17 mouse cellular contexts compared by ENCODE assay signal in the genomic region with DNA sequence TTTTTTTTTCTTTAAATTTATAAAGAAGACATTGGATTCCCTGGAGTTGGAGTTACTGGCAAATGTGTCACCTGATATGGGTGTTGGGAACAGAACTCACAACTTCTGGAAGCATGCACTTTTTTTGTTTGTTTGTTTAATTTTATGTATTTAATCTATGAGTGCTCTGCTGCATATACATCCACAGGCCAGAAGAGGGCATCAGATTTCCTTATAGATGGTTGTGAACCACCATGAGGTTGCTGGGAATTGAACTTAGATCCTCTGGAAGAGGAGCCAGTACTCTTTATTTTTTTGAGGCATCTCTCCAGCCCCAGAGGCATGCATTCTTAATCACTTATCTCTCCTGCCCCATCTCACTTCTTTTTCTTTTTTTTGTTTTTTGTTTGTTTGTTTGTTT. TPM values are rescaled to one million over a fixed set of nuclear protein-coding genes. Genes with fewer than 3 reads are reported as not detected.
DNase-seq lines count a peak whose midpoint lies in the region; ATAC-seq and TF ChIP-seq lines count a peak whose summit lies in the region.
"Had no signal": no experiment of that assay in that cellular context is flagged by ENCODE, and none has a peak within 500 bp of the region (broad histone marks: within the 10 kb centered on the region; RNA-seq: fewer than 3 reads in every experiment).

No protein-coding gene starts in this region.

- no peaks in the 10 kb centered on the region for H3K9me3 ChIP-seq in lung, embryonic 14.5 days (ENCODE audit: low read depth, low read length)
- no peaks in the 10 kb centered on the region for H3K9me3 ChIP-seq in E14TG2a.4 (ENCODE audit: low read length)
- H3K9me3 ChIP-seq: embryonic facial prominence, embryonic 13.5 days; hindbrain, embryonic 12.5 days; intestine, embryonic 15.5 days; limb, embryonic 13.5 days; liver, embryonic 15.5 days; midbrain, embryonic 12.5 days had no signal

- H3K27ac ChIP-seq in gastrocnemius, adult 2 months, result no peak overlapping the region
- no peak overlapping the region for H3K27ac ChIP-seq in lung, embryonic 14.5 days (ENCODE audit: low read depth)
- H3K27ac ChIP-seq: embryonic facial prominence, embryonic 13.5 days; hindbrain, embryonic 12.5 days; intestine, embryonic 15.5 days; limb, embryonic 13.5 days; liver, embryonic 15.5 days; midbrain, embryonic 12.5 days had no signal

- no peaks in the 10 kb centered on the region for H3K27me3 ChIP-seq in lung, embryonic 14.5 days (ENCODE audit: insufficient read depth, low read length)
- no peaks in the 10 kb centered on the region for H3K27me3 ChIP-seq in E14TG2a.4 (ENCODE audit: insufficient read depth, low read length)
- H3K27me3 ChIP-seq: embryonic facial prominence, embryonic 13.5 days; hindbrain, embryonic 12.5 days; intestine, embryonic 15.5 days; limb, embryonic 13.5 days; liver, embryonic 15.5 days; midbrain, embryonic 12.5 days had no signal

- peaks cover 50% of the 10 kb centered on the region for H3K36me3 ChIP-seq in lung, embryonic 14.5 days (ENCODE audit: insufficient read depth)
- H3K36me3 ChIP-seq in E14TG2a.4 (ENCODE audit: insufficient read depth, low read length), result peaks cover 61% of the 10 kb centered on the region

- intact Hi-C loops in gastrocnemius, adult 2 months (cut with DNase I), result loop anchor here (10.0 kb wide), 1 partner anchor 277 kb away; a partner anchor contains a TSS
- intact Hi-C loops in gastrocnemius, postnatal 14 days (cut with DNase I; ENCODE audit: low total_unique reads), result no loop called here

- H3K9ac ChIP-seq in lung, embryonic 14.5 days, result no peak overlapping the region
- H3K9ac ChIP-seq: embryonic facial prominence, embryonic 13.5 days; hindbrain, embryonic 12.5 days; intestine, embryonic 15.5 days; limb, embryonic 13.5 days; liver, embryonic 15.5 days; midbrain, embryonic 12.5 days had no signal

- H3K4me1 ChIP-seq in lung, embryonic 14.5 days (ENCODE audit: insufficient read depth), result no peaks in the 10 kb centered on the region
- peaks cover 13% of the 10 kb centered on the region for H3K4me1 ChIP-seq in E14TG2a.4 (replicated peaks; ENCODE audit: low read depth, low read length)

- DNase-seq in gastrocnemius, adult 2 months, result no peak
- DNase-seq in gastrocnemius, postnatal 14 days, result no peak
- DNase-seq in lung, embryonic 14.5 days, result peak; percentile 18
- no peak for DNase-seq in lung, postnatal 14 days
- peak; percentile 45 for DNase-seq in induced T-regulatory cell, adult 2 months (ENCODE audit: low read depth)
- no peak for DNase-seq in adrenal gland, adult 18-20 months (ENCODE audit: low spot score in 2 of 2)
- DNase-seq: cerebellum, postnatal 14 days; kidney, postnatal 10 days; lung, postnatal 4 days had no signal

- ATAC-seq in lung, embryonic 14.5 days (ENCODE audit: insufficient read depth), result no peak
- ATAC-seq: forebrain, embryonic 16.5 days; intestine, embryonic 15.5 days had no signal

- H3K4me2 ChIP-seq in lung, embryonic 14.5 days, result no peak overlapping the region
- H3K4me2 ChIP-seq: embryonic facial prominence, embryonic 13.5 days; hindbrain, embryonic 12.5 days; intestine, embryonic 15.5 days; limb, embryonic 13.5 days; liver, embryonic 15.5 days; midbrain, embryonic 12.5 days had no signal

- TF ChIP-seq CTCF in gastrocnemius, adult 2 months (IDR thresholded peaks at IDR 0.05), result peak; percentile 11; the same call in 1 of the 2 replicates
- no peak; the same call in 1 of the 2 replicates for TF ChIP-seq CTCF in lung, embryonic 14.5 days (IDR thresholded peaks at IDR 0.05; ENCODE audit: low read depth)
- 0 out of 2 replicates have a peak, but pooled peaks have one; percentile 6 for TF ChIP-seq CTCF in E14TG2a.4 (conservative IDR thresholded peaks at IDR 0.05; ENCODE audit: low read length)

- H3K4me3 ChIP-seq in gastrocnemius, adult 2 months, result no peak overlapping the region
- H3K4me3 ChIP-seq in lung, embryonic 14.5 days (ENCODE audit: low read depth, low read length), result no peak overlapping the region
- H3K4me3 ChIP-seq in E14TG2a.4 (replicated peaks; ENCODE audit: low read length), result no peak overlapping the region
- H3K4me3 ChIP-seq: embryonic facial prominence, embryonic 13.5 days; hindbrain, embryonic 12.5 days; intestine, embryonic 15.5 days; limb, embryonic 13.5 days; liver, embryonic 15.5 days; midbrain, embryonic 12.5 days had no signal

RNA-seq across cellular contexts. Expression of a gene that starts 4.9 kb away (rescaled TPM):
- under 1 TPM; 0.77 to 0.78 TPM for total RNA-seq in gastrocnemius, adult 2 months (2021)
- 1 to 10 TPM in 1 of 2 experiments, under 1 TPM in 1; 1.00 to 1.4 TPM for total RNA-seq in gastrocnemius, postnatal 14 days (2021)
- 12.3 and 14.0 TPM in 2 replicates for polyA plus RNA-seq in lung, embryonic 14.5 days (2014; fragmentation: Nextera tagmentation; extraction: Ambion mirVana)
- total RNA-seq in adrenal gland, adult 18-20 months (2021), result under 1 TPM; 0.70 to 0.80 TPM

RNA-seq across cellular contexts. Expression of a gene that starts 5.1 kb away (rescaled TPM):
- total RNA-seq in gastrocnemius, adult 2 months (2021), result 10 to 100 TPM in 1 of 2 experiments, 1 to 10 TPM in 1; 7.5 to 12.9 TPM
- 10 to 100 TPM; 10.8 to 12.3 TPM for total RNA-seq in gastrocnemius, postnatal 14 days (2021)
- polyA plus RNA-seq in lung, embryonic 14.5 days (2014; fragmentation: Nextera tagmentation; extraction: Ambion mirVana), result 61.6 and 65.8 TPM in 2 replicates
- 10 to 100 TPM; 19.7 to 20.4 TPM for total RNA-seq in adrenal gland, adult 18-20 months (2021)

RNA-seq across cellular contexts. Expression of a gene that starts 59.1 kb away (rescaled TPM):
- 100 to 1,000 TPM in 1 of 2 experiments, 10 to 100 TPM in 1; 94.5 to 154 TPM for total RNA-seq in gastrocnemius, adult 2 months (2021)
- total RNA-seq in gastrocnemius, postnatal 14 days (2021), result 100 to 1,000 TPM in 1 of 2 experiments, 10 to 100 TPM in 1; 98.1 to 119 TPM
- polyA plus RNA-seq in lung, embryonic 14.5 days (2014; fragmentation: Nextera tagmentation; extraction: Ambion mirVana), result 15.9 and 19.6 TPM in 2 replicates
- total RNA-seq in adrenal gland, adult 18-20 months (2021), result 10 to 100 TPM; 31.1 to 47.3 TPM

Comparison
In these comparisons a context has a peak if more than half of its experiments do, and no peak if none do; other contexts are left out.
1. DNase-seq: peak in lung, embryonic 14.5 days (single experiment) and induced T-regulatory cell, adult 2 months (single experiment); none in gastrocnemius, adult 2 months (single experiment), gastrocnemius, postnatal 14 days (single experiment), lung, postnatal 14 days (single experiment) and adrenal gland, adult 18-20 months (0 of 2).